Mouse (Mus musculus) erythroblast, adult 5-6 weeks (primary cell): ENCODE data around the gene Gm3404. TPM values are rescaled to one million over a fixed set of nuclear protein-coding genes. Genes with fewer than 3 reads are reported as not detected.
"Not testable (repeated sequence)": the region's sequence is repeated elsewhere in the genome, so short reads cannot be mapped to it uniquely, and the experiment has no call there.

Source experiments
- ATAC-seq: replicated peaks from 2 replicates; pipeline ENCODE4 v1.8.0; 2016; ENCODE audit warnings: moderate number of reproducible peaks, mild to moderate bottlenecking, moderate TSS enrichment, inconsistent platforms; ENCODE audit not compliant: poor library complexity, low FRiP score, severe bottlenecking
- total RNA-seq, 2 experiments: library from RNA; stranded (forward) in 1 of 2; stranded (reverse) in 1 of 2; fragments of 150-400 nt in 1 of 2; fragments of 200-764, 138-1000 nt in 1 of 2; gene quantifications; 2 replicates each; pipeline versions ENCODE4 v1.2.3 to v1.2.4; 2015 to 2017; ENCODE audit warnings: low replicate concordance in 2 of 2

Gm3404 gene
- not detected in 2 replicates for total RNA-seq (2015; ENCODE audit: low replicate concordance)
- total RNA-seq (2017; ENCODE audit: low replicate concordance), result not detected in 2 replicates

DNA sequence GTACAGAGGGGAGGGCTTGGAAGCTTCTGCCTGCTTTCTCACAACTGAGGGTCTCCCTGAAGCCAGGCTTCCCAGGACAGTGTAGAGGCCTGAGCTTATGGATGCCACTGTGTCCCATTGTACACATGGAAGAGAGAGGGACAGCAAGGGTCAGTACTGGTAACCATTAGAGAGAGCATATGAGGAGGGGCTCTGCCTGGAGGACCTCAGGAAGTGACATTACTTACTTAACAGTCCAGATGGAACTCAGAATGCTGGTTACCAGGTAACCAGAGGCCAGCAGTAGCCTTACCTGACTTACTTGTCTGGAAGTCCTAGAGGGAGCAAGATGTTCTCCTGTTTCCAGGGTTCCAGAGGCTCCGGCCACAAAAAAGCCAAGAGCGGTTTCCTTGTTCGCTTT lies at the start of gene Gm3404:
Gene Gm3404, plus strand, starts transcription at position 301 of the 400 bp plus-strand sequence.
- ATAC-seq, result not testable (repeated sequence)

DNA sequence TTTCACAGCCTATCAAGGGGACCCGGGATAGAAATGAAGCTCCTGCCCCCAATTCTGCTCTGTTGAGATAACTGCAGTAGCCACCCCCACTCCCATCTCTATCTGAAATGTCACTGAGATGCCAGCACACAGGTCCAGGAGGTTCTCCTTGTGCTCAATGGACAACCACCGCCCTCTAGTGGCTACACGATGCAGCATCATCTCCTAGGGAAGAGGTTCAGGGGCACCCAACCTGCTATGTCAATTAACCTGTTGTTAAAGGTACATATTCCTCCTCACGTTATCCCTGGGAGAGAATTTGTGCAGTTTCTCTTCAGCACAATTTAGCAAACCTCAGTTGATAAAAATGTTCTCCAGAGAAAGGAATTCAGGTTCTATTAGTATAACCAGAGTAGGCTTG lies 46.0 kb upstream of the Gm3404 start:
- not testable (repeated sequence) for ATAC-seq

DNA sequence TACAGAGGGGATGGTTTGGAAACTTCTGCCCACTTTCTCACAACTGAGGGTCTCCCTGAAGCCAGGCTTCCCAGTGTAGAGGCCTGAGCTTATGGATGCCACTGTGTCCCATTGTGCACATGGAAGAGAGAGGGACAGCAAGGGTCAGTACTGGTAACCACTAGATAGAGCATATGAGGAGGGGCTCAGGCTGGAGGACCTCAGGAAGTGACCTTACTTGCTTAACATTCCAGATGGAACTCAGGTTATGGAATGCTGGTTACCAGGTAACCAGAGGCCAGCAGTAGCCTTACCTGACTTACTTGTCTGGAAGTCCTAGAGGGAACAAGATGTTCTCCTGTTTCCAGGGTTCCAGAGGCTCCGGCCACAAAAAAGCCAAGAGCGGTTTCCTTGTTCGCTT lies 43.9 kb upstream of the Gm3404 start, which contains the start of gene Gm6408:
Gene Gm6408, plus strand, starts transcription at position 301 of the 400 bp plus-strand sequence.
- not testable (repeated sequence) for ATAC-seq

DNA sequence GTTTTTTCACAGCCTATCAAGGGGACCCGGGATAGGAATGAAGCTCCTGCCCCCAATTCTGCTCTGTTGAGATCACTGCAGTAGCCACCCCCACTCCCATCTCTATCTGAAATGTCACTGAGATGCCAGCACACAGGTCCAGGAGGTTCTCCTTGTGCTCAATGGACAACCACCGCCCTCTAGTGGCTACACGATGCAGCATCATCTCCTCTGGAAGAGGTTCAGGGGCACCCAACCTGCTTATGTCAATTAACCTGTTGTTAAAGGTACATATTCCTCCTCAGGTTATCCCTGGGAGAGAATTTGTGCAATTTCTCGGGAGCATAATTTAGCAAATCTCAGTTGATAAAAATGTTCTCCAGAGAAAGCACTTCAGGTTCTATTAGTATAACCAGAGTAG lies 36.6 kb upstream of the Gm3404 start:
- not testable (repeated sequence) for ATAC-seq

DNA sequence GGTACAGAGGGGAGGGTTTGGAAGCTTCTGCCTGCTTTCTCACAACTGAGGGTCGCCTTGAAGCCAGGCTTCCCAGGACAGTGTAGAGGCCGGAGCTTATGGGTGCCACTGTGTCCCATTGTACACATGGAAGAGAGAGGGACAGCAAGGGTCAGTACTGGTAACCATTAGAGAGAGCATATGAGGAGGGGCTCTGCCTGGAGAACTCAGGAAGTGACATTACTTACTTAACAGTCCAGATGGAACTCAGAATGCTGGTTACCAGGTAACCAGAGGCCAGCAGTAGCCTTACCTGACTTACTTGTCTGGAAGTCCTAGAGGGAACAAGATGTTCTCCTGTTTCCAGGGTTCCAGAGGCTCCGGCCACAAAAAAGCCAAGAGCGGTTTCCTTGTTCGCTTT lies 34.5 kb upstream of the Gm3404 start, which contains the start of gene Gm6370:
Gene Gm6370, plus strand, starts transcription at position 301 of the 400 bp plus-strand sequence.
- not testable (repeated sequence) for ATAC-seq

DNA sequence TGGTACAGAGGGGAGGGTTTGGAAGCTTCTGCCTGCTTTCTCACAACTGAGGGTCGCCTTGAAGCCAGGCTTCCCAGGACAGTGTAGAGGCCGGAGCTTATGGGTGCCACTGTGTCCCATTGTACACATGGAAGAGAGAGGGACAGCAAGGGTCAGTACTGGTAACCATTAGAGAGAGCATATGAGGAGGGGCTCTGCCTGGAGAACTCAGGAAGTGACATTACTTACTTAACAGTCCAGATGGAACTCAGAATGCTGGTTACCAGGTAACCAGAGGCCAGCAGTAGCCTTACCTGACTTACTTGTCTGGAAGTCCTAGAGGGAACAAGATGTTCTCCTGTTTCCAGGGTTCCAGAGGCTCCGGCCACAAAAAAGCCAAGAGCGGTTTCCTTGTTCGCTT lies 23.5 kb upstream of the Gm3404 start, which contains the start of gene 4930449I24Rik:
Gene 4930449I24Rik, plus strand, starts transcription at position 301 of the 400 bp plus-strand sequence.
- not testable (repeated sequence) for ATAC-seq

DNA sequence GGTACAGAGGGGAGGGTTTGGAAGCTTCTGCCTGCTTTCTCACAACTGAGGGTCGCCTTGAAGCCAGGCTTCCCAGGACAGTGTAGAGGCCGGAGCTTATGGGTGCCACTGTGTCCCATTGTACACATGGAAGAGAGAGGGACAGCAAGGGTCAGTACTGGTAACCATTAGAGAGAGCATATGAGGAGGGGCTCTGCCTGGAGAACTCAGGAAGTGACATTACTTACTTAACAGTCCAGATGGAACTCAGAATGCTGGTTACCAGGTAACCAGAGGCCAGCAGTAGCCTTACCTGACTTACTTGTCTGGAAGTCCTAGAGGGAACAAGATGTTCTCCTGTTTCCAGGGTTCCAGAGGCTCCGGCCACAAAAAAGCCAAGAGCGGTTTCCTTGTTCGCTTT lies 11.8 kb upstream of the Gm3404 start, which contains the start of gene Gm3402:
Gene Gm3402, plus strand, starts transcription at position 301 of the 400 bp plus-strand sequence.
- ATAC-seq, result not testable (repeated sequence)

DNA sequence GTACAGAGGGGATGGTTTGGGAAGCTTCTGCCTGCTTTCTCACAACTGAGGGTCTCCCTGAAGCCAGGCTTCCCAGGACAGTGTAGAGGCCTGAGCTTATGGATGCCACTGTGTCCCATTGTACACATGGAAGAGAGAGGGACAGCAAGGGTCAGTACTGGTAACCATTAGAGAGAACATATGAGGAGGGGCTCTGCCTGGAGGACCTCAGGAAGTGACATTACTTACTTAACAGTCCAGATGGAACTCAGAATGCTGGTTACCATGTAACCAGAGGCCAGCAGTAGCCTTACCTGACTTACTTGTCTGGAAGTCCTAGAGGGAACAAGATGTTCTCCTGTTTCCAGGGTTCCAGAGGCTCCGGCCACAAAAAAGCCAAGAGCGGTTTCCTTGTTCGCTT lies 11.7 kb downstream of the Gm3404 start, which contains the start of gene Gm3409:
Gene Gm3409, plus strand, starts transcription at position 301 of the 400 bp plus-strand sequence.
- ATAC-seq, result not testable (repeated sequence)

DNA sequence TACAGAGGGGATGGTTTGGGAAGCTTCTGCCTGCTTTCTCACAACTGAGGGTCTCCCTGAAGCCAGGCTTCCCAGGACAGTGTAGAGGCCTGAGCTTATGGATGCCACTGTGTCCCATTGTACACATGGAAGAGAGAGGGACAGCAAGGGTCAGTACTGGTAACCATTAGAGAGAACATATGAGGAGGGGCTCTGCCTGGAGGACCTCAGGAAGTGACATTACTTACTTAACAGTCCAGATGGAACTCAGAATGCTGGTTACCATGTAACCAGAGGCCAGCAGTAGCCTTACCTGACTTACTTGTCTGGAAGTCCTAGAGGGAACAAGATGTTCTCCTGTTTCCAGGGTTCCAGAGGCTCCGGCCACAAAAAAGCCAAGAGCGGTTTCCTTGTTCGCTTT lies 30.2 kb downstream of the Gm3404 start, which contains the start of gene Gm3415:
Gene Gm3415, plus strand, starts transcription at position 301 of the 400 bp plus-strand sequence.
- not testable (repeated sequence) for ATAC-seq

DNA sequence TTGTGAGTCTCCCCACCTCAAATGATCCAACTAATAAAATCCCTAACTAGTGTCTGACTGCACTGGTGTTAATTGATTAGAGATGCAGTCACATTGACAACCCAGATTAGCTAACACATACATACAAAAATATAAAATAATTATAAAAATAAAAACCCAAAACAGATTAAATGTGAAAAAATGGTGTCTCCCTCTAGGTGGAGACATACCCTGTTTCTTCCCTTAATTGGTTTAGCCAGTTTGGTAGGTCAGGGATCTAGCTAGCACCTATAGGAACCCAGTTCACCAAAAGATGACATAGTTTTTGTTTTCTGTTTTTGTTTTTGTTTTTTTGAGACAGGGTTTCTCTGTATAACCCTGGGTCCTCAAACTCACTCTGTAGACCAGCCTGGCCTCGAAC lies 38.7 kb downstream of the Gm3404 start:
- ATAC-seq, result no peak

DNA sequence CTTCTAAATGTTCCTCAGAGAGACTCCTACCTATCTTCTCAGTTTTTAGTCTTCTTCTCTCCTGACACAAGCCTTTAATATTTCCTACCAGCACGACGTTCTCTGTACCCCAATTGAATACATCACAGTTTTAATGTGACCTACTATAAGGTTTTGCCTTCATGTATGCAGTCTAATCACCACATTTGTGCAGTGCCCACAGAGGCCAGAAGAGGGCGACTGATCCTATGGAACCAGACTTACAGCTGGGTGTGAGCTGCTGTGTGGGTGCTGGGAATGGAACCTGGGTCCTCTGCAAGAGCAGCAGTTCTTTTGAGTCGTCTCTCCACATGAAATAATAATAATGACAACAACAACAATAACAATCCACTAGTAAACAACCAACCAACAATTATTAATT lies 41.5 kb downstream of the Gm3404 start:
- ATAC-seq, result no peak

DNA sequence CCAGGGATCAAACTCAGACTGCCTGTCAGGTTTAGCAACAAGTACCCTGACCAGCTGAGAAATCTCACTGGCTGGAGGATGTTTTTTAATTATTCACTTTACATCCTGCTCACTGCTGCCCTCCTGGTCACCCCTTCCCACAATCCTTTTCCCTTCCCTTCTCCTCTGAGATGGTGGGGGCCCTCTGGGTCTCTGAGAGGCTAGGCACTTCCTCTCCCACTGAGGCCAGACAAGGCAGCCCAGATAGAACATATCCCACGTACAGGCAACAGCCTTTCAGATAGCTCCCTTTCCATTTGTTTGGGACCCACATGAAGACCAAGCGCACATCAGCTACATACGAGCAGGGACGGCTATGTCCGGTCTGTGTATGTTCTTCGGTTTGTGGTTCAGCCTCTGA lies 44.6 kb downstream of the Gm3404 start:
- ATAC-seq, result not testable (repeated sequence)

DNA sequence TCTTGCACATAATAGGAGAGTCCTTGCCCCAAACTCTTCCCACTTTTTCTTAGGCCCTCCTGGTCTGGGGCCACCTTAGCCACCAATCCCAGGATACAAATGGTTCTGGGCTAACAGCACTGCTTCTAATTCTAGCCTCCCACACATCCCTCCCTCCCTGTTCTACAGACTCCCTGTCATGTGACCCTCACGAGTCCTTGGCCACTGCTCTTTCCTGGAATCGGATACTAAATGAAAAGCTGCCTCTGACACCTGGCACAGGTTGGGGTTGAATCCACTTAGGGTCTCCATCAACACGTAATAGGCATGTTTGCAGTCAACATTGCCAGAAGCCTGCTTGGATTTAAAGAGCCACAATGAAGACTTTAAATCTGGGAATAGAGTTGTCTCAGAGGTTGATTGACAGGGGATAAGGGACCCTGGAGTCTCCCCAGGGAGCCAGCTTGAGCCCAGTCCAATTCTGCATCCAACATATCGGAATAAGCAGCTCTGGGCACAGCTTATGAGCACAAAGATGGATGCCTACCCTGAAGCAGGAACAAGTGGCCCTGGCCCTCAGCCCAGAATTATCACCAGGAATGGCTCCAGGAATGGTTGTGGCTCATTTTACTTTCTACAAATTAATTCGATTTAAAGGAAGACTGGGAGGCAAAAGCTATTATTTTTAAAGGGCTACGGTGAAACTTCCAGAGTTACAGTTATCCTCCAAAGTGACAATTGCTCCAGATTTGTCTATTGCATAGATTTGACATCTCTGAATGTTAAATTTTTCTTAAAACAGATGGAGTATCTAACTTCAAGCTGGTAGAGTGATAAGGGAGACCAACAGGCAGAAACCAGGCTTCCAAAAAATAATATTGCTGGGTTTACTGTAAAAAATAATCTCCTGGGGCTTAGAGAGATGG lies 46.5 kb downstream of the Gm3404 start:
- ATAC-seq, result not testable (repeated sequence)

DNA sequence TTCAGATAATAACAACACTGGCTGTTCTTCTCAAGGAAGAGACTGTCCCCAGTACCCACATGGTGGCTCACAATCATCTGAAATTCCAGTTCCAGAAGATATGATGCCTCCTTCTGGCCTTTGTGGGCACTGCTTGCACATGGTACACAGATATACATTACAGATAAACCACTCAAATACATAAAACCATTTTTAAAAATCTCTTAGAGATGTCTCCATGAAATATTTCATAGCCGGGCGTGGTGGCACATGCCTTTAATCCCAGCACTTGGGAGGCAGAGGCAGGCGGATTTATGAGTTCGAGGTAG lies 47.1 kb downstream of the Gm3404 start:
- not testable (repeated sequence) for ATAC-seq

DNA sequence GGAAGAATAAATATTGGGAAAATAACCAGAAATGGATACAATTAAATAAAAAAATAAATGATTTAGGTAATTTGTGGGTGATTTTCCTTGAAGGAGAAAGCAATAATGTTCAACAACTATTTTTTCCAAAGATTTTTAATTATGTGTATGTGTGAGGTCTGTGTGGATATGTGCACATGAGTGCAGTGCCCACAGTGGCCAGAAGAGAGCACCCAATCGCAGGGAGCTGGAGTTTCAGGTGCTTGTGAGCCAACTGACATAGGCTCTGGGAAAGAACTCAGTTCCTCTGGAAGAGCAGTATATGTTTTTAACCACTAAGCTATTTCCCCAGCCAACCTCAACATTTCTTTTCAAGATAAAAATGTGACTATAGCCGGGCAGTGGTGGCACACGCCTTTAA lies 51.1 kb downstream of the Gm3404 start:
- ATAC-seq, result no peak

Other genes with a start within 250 kb of the Gm3404 start
- gene Wasf3, start 140.8 kb upstream of the Gm3404 start, total RNA-seq (2015; ENCODE audit: low replicate concordance), result not detected in 2 replicates
- gene Wasf3, start 140.8 kb upstream of the Gm3404 start, total RNA-seq (2017; ENCODE audit: low replicate concordance), result not detected in 2 replicates
- not detected in 2 replicates for gene Gm6408, start 43.8 kb upstream of the Gm3404 start, total RNA-seq (2015; ENCODE audit: low replicate concordance)
- gene Gm6408, start 43.8 kb upstream of the Gm3404 start, total RNA-seq (2017; ENCODE audit: low replicate concordance), result not detected in 2 replicates
- not detected in 2 replicates for gene Gm6370, start 34.4 kb upstream of the Gm3404 start, total RNA-seq (2015; ENCODE audit: low replicate concordance)
- gene Gm6370, start 34.4 kb upstream of the Gm3404 start, total RNA-seq (2017; ENCODE audit: low replicate concordance), result not detected in 2 replicates
- gene 4930449I24Rik, start 23.4 kb upstream of the Gm3404 start, total RNA-seq (2015; ENCODE audit: low replicate concordance), result not detected in 2 replicates
- not detected in 2 replicates for gene 4930449I24Rik, start 23.4 kb upstream of the Gm3404 start, total RNA-seq (2017; ENCODE audit: low replicate concordance)
- not detected in 2 replicates for gene Gm3402, start 11.7 kb upstream of the Gm3404 start, total RNA-seq (2015; ENCODE audit: low replicate concordance)
- not detected in 2 replicates for gene Gm3402, start 11.7 kb upstream of the Gm3404 start, total RNA-seq (2017; ENCODE audit: low replicate concordance)
- not detected in 2 replicates for gene Gm3409, start 11.8 kb downstream of the Gm3404 start, total RNA-seq (2015; ENCODE audit: low replicate concordance)
- not detected in 2 replicates for gene Gm3409, start 11.8 kb downstream of the Gm3404 start, total RNA-seq (2017; ENCODE audit: low replicate concordance)
- gene Gm3415, start 30.3 kb downstream of the Gm3404 start, total RNA-seq (2015; ENCODE audit: low replicate concordance), result not detected in 2 replicates
- not detected in 2 replicates for gene Gm3415, start 30.3 kb downstream of the Gm3404 start, total RNA-seq (2017; ENCODE audit: low replicate concordance)
- not detected in 2 replicates for gene Gpr12, start 59.4 kb downstream of the Gm3404 start, total RNA-seq (2015; ENCODE audit: low replicate concordance)
- 0.98 TPM in 1 of 2 replicates, not detected in the other for gene Gpr12, start 59.4 kb downstream of the Gm3404 start, total RNA-seq (2017; ENCODE audit: low replicate concordance)